Mouse (Mus musculus): ENCODE measurements around the gene Cby3.

GRCm38 (mm10) chr11:50367531-50367930, 13.3 kb downstream of the Cby3 start:
- TF ChIP-seq CTCF (IDR thresholded peaks at IDR 0.05; ENCODE audit: low read depth, low read length): no peak
- TF ChIP-seq EP300 (IDR thresholded peaks at IDR 0.05; ENCODE audit: insufficient read depth, low read depth, low read length): no peak
- no peak for TF ChIP-seq POLR2A (IDR thresholded peaks at IDR 0.05; ENCODE audit: insufficient read depth, low read length)
